Mouse (Mus musculus): Measurements from ENCODE around the gene Art2b. TPM values are rescaled to one million over a fixed set of nuclear protein-coding genes. Genes with fewer than 3 reads are reported as not detected.

The Art2b gene
- polyA plus RNA-seq, 1 experiment = 4.1 TPM

DNA sequence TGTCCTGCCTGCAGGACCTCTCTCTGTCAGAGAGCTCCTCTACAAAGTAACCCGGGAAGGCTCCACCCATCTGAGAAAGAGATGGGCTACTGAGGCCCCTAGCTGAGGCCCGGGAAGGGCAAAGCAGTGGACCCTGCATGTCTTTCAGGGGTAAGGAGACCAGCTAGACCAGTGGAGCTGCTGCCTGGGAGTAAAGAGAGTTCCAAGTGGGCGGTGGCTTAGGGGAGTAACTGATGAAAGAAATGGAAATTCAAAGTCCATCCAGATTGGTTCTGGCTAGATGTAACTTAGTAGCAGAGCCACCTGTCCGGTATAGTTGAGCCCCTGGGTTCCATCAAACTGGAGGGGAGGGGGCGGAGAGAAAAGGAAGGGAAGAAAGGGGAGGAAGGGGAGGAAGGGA, 51.0 kb downstream of the Art2b start:
- no peak for TF ChIP-seq POLR2A (IDR thresholded peaks at IDR 0.05; ENCODE audit: low read depth, low read length)
- no peak for TF ChIP-seq CTCF (IDR thresholded peaks at IDR 0.05; ENCODE audit: extremely low read depth, insufficient read length, insufficient replicate concordance, low read depth, low read length)
- H3K4me1 ChIP-seq (ENCODE audit: control insufficient read depth, insufficient read depth, insufficient read length, low read length) = peaks cover 2% of the 10 kb centered on the region; the same call in 1 of the 2 replicates
- 28% methylated on average over 5 of the region's 5 CpGs for WGBS
- no peaks in the 10 kb centered on the region for H3K36me3 ChIP-seq (ENCODE audit: control insufficient read depth, insufficient read depth, low read length)
- H3K4me3 ChIP-seq (ENCODE audit: low read depth, low read length) = no peak overlapping the region
- H3K27me3 ChIP-seq (ENCODE audit: control insufficient read depth, insufficient read depth, low read length) = no peaks in the 10 kb centered on the region
- no peak overlapping the region for H3K27ac ChIP-seq (ENCODE audit: insufficient read depth, low read depth, low read length)

Other genes starting within 250 kb of the Art2b start
- gene Arap1, start 237.5 kb downstream of the Art2b start, polyA plus RNA-seq (2012; rRNA removed) = 45.7 and 61.7 TPM in 2 replicates
- 0.51 TPM in 1 of 2 replicates, not detected in the other for gene Gm45837, start 174.7 kb downstream of the Art2b start, polyA plus RNA-seq (2012; rRNA removed)
- 11.4 and 17.6 TPM in 2 replicates for gene Pde2a, start 163.9 kb downstream of the Art2b start, polyA plus RNA-seq (2012; rRNA removed)
- 5.5 and 7.2 TPM in 2 replicates for gene Clpb, start 78.0 kb upstream of the Art2b start, polyA plus RNA-seq (2012; rRNA removed)
- gene Phox2a, start 232.7 kb upstream of the Art2b start, polyA plus RNA-seq (2012; rRNA removed) = 0.52 and 0.61 TPM in 2 replicates